Mouse (Mus musculus): ENCODE results near the gene Kifap3.

- no peak for TF ChIP-seq POLR2A (IDR thresholded peaks at IDR 0.05; ENCODE audit: low read depth, low read length)
- no peak for TF ChIP-seq CTCF (conservative IDR thresholded peaks at IDR 0.05; ENCODE audit: insufficient read depth, insufficient read length, low read depth, low read length)
Measured at GRCm38 (mm10) chr1:163842238-163842637, 62.9 kb downstream of the Kifap3 start.

Data from kidney, adult 2 months (tissue).